Mouse (Mus musculus): ENCODE data around the gene Olfr458. TPM values are rescaled to one million over a fixed set of nuclear protein-coding genes. Genes with fewer than 3 reads are reported as not detected.
"Not testable (repeated sequence)": the region's sequence is repeated elsewhere in the genome, so short reads cannot be mapped to it uniquely, and the experiment has no call there.

Olfr458 gene
- polyA plus RNA-seq, 1 experiment = not detected

DNA sequence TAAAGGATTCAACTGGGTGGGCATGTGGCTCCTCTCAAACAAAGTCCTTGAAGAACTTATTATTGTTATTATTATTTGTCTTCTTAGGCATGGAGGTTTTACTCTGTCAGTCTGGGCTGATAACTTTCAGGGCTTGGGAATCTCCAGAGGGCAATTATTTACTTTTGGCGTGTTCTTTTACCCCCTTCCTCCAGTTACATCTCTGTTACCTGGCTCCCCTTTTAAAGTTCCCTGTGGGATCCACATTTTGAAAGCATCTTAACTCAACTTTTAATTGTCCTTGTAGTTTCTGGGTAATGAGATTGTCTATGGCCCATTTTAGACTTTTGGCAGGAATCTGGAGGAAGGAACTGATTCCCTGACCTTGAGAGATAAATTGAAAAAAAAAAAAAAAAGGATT lies 11.2 kb upstream of the Olfr458 start, which contains the start of gene Olfr457:
Gene Olfr457, minus strand, starts transcription at position 101 of the 400 bp plus-strand sequence.
- Histone ChIP-seq H3K27me3 (ENCODE audit: control insufficient read depth, insufficient read depth, low read length) (no peaks in the 10 kb centered on the region), H3K4me1 (ENCODE audit: control insufficient read depth, insufficient read depth, insufficient read length) (no peaks in the 10 kb centered on the region), H3K27ac (ENCODE audit: insufficient read depth, low read length) (no peak within 1 kb of the TSS), H3K36me3 (ENCODE audit: control insufficient read depth, insufficient read depth, low read length) (no peaks in the 10 kb centered on the region), H3K4me3 (ENCODE audit: extremely low read depth, insufficient read depth, insufficient read length) (no peak within 1 kb of the TSS)
- WGBS = 82% methylated on average over 1 of the region's 1 CpGs
- TF ChIP-seq CTCF (IDR thresholded peaks at IDR 0.05; ENCODE audit: extremely low read depth, insufficient read depth, insufficient read length, insufficient replicate concordance) (no peak), POLR2A (IDR thresholded peaks at IDR 0.05; ENCODE audit: low read depth, low read length) (no peak)
- DNase-seq (ENCODE audit: low read depth in 1 of 2, low spot score in 2 of 2) = no peak

GRCm38 (mm10) chr6:42471298-42471697 lies 6.3 kb upstream of the Olfr458 start:
- DNase-seq (ENCODE audit: low read depth in 1 of 2, low spot score in 2 of 2); H3K36me3 ChIP-seq (ENCODE audit: control insufficient read depth, insufficient read depth, low read length); H3K27ac ChIP-seq (ENCODE audit: insufficient read depth, low read length); H3K27me3 ChIP-seq (ENCODE audit: control insufficient read depth, insufficient read depth, low read length); H3K4me1 ChIP-seq (ENCODE audit: control insufficient read depth, insufficient read depth, insufficient read length); H3K4me3 ChIP-seq (ENCODE audit: extremely low read depth, insufficient read depth, insufficient read length): not testable (repeated sequence)
- WGBS = 97% methylated on average over 4 of the region's 4 CpGs

- Histone ChIP-seq H3K27ac (ENCODE audit: insufficient read depth, low read length) (no peak overlapping the region), H3K4me3 (ENCODE audit: extremely low read depth, insufficient read depth, insufficient read length) (no peak overlapping the region), H3K4me1 (ENCODE audit: control insufficient read depth, insufficient read depth, insufficient read length) (no peaks in the 10 kb centered on the region), H3K27me3 (ENCODE audit: control insufficient read depth, insufficient read depth, low read length) (no peaks in the 10 kb centered on the region), H3K36me3 (ENCODE audit: control insufficient read depth, insufficient read depth, low read length) (no peaks in the 10 kb centered on the region)
- TF ChIP-seq POLR2A (IDR thresholded peaks at IDR 0.05; ENCODE audit: low read depth, low read length) = no peak
- TF ChIP-seq CTCF (IDR thresholded peaks at IDR 0.05; ENCODE audit: extremely low read depth, insufficient read depth, insufficient read length, insufficient replicate concordance) = no peak
- 89% methylated on average over 4 of the region's 4 CpGs for WGBS
- DNase-seq (ENCODE audit: low read depth in 1 of 2, low spot score in 2 of 2) = no peak
These were observed 5.5 kb upstream of the Olfr458 start for GRCm38 (mm10) chr6:42470542-42470941.

- Histone ChIP-seq H3K36me3 (ENCODE audit: control insufficient read depth, insufficient read depth, low read length) (no peaks in the 10 kb centered on the region), H3K4me1 (ENCODE audit: control insufficient read depth, insufficient read depth, insufficient read length) (no peaks in the 10 kb centered on the region), H3K27me3 (ENCODE audit: control insufficient read depth, insufficient read depth, low read length) (no peaks in the 10 kb centered on the region), H3K4me3 (ENCODE audit: extremely low read depth, insufficient read depth, insufficient read length) (no peak overlapping the region), H3K27ac (ENCODE audit: insufficient read depth, low read length) (no peak overlapping the region)
- DNase-seq (ENCODE audit: low read depth in 1 of 2, low spot score in 2 of 2) = no peak
- TF ChIP-seq CTCF (IDR thresholded peaks at IDR 0.05; ENCODE audit: extremely low read depth, insufficient read depth, insufficient read length, insufficient replicate concordance) (no peak), POLR2A (IDR thresholded peaks at IDR 0.05; ENCODE audit: low read depth, low read length) (no peak)
- WGBS = 72% methylated on average over 2 of the region's 2 CpGs
These were observed 17.6 kb downstream of the Olfr458 start for GRCm38 (mm10) chr6:42447381-42447780.

DNA sequence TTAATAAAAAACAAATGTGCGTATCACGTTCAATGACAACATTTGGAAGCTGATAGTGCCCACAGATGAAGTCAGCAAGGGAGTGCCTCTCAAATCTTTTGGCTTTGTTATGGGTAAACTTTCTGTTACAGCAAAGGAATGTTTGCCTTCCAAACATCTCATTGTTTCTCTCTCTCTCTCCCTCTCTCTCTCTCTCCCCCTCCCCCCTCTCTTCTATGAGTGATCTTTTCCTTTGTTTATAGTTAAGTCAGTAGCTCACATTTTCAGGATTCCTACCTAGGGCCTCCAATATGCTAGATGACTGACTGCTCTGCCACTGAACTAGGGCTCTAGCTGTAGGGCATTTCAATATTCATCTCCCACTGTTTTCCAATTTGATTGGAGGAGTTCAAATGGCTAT lies 20.5 kb downstream of the Olfr458 start:
- Histone ChIP-seq H3K4me1 (ENCODE audit: control insufficient read depth, insufficient read depth, insufficient read length) (no peaks in the 10 kb centered on the region), H3K36me3 (ENCODE audit: control insufficient read depth, insufficient read depth, low read length) (no peaks in the 10 kb centered on the region), H3K27me3 (ENCODE audit: control insufficient read depth, insufficient read depth, low read length) (no peaks in the 10 kb centered on the region), H3K27ac (ENCODE audit: insufficient read depth, low read length) (no peak overlapping the region), H3K4me3 (ENCODE audit: extremely low read depth, insufficient read depth, insufficient read length) (no peak overlapping the region)
- WGBS = 91% methylated on average over 2 of the region's 2 CpGs
- TF ChIP-seq CTCF (IDR thresholded peaks at IDR 0.05; ENCODE audit: extremely low read depth, insufficient read depth, insufficient read length, insufficient replicate concordance) (no peak), POLR2A (IDR thresholded peaks at IDR 0.05; ENCODE audit: low read depth, low read length) (no peak)
- DNase-seq (ENCODE audit: low read depth in 1 of 2, low spot score in 2 of 2) = no peak

DNA sequence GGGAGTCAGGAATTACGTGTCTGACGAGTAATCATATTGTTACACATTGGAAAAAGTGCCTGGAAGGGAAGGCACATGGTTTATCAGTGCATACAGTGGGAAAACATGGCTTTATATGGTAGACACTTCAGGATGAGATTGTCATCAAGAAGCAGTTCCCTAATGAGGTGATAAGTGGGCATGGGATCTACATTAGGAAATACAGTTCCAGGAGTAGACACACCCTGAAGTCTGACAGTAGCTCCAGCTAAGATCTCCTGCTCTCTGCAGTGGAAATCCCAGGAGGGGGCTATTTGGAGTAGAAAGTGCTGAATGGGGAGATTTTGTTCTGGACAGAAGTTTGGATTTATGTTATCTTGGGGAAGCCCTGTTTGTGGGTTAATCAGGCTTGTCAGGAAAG lies 23.6 kb downstream of the Olfr458 start:
- WGBS = 71% methylated on average over 2 of the region's 2 CpGs
- Histone ChIP-seq H3K27ac (ENCODE audit: insufficient read depth, low read length) (no peak overlapping the region), H3K4me3 (ENCODE audit: extremely low read depth, insufficient read depth, insufficient read length) (no peak overlapping the region), H3K36me3 (ENCODE audit: control insufficient read depth, insufficient read depth, low read length) (no peaks in the 10 kb centered on the region), H3K4me1 (ENCODE audit: control insufficient read depth, insufficient read depth, insufficient read length) (no peaks in the 10 kb centered on the region), H3K27me3 (ENCODE audit: control insufficient read depth, insufficient read depth, low read length) (no peaks in the 10 kb centered on the region)
- DNase-seq (ENCODE audit: low read depth in 1 of 2, low spot score in 2 of 2) = no peak
- TF ChIP-seq CTCF (IDR thresholded peaks at IDR 0.05; ENCODE audit: extremely low read depth, insufficient read depth, insufficient read length, insufficient replicate concordance) = no peak
- TF ChIP-seq POLR2A (IDR thresholded peaks at IDR 0.05; ENCODE audit: low read depth, low read length) = no peak

GRCm38 (mm10) chr6:42435490-42435889 lies 29.5 kb downstream of the Olfr458 start:
- no peak overlapping the region for H3K4me3 ChIP-seq (ENCODE audit: extremely low read depth, insufficient read depth, insufficient read length)
- H3K27me3 ChIP-seq (ENCODE audit: control insufficient read depth, insufficient read depth, low read length) = no peaks in the 10 kb centered on the region
- H3K4me1 ChIP-seq (ENCODE audit: control insufficient read depth, insufficient read depth, insufficient read length) = no peaks in the 10 kb centered on the region
- H3K36me3 ChIP-seq (ENCODE audit: control insufficient read depth, insufficient read depth, low read length) = no peaks in the 10 kb centered on the region
- H3K27ac ChIP-seq (ENCODE audit: insufficient read depth, low read length) = no peak overlapping the region
- no peak for DNase-seq (ENCODE audit: low read depth in 1 of 2, low spot score in 2 of 2)
- whole genome bisulfite sequencing = 78% methylated on average over 2 of the region's 2 CpGs
- no peak for TF ChIP-seq CTCF (IDR thresholded peaks at IDR 0.05; ENCODE audit: extremely low read depth, insufficient read depth, insufficient read length, insufficient replicate concordance)
- TF ChIP-seq POLR2A (IDR thresholded peaks at IDR 0.05; ENCODE audit: low read depth, low read length) = no peak

All from spleen, adult 2 months (tissue).